Mouse (Mus musculus) yolk sac, embryonic 10.5 days (tissue): Measurements from ENCODE around the gene Slc5a5.

Experiments used
- DNase-seq: peaks from one replicate; pipeline ENCODE4 v3.0.0-alpha.2; 2017; ENCODE audit warnings: low spot score

Gene Slc5a5

GRCm38 (mm10) chr8:70853863-70854262 lies 38.7 kb downstream of the Slc5a5 start:
- no peak for DNase-seq

- DNase-seq = no peak
Observed at GRCm38 (mm10) chr8:70852595-70853231, 39.8 kb downstream of the Slc5a5 start.

GRCm38 (mm10) chr8:70851837-70852236 lies 40.7 kb downstream of the Slc5a5 start:
- DNase-seq = no peak

- no peak for DNase-seq
Observed at GRCm38 (mm10) chr8:70850947-70851346, 41.6 kb downstream of the Slc5a5 start.

- no peak for DNase-seq
Observed at GRCm38 (mm10) chr8:70850132-70850845, 42.3 kb downstream of the Slc5a5 start.

GRCm38 (mm10) chr8:70849333-70849990 lies 43.1 kb downstream of the Slc5a5 start:
- no peak for DNase-seq

GRCm38 (mm10) chr8:70846371-70847154 lies 46.0 kb downstream of the Slc5a5 start:
- DNase-seq = no peak

GRCm38 (mm10) chr8:70845108-70845507 lies 47.4 kb downstream of the Slc5a5 start:
- no peak for DNase-seq

GRCm38 (mm10) chr8:70844523-70844922 lies 48.0 kb downstream of the Slc5a5 start:
- DNase-seq = peak; percentile 80

GRCm38 (mm10) chr8:70843941-70844340 lies 48.6 kb downstream of the Slc5a5 start:
- DNase-seq = no peak

- DNase-seq = no peak
Observed at GRCm38 (mm10) chr8:70843214-70843773, 49.3 kb downstream of the Slc5a5 start.

- DNase-seq = no peak
Observed at GRCm38 (mm10) chr8:70842484-70842883, 50.1 kb downstream of the Slc5a5 start.

GRCm38 (mm10) chr8:70841147-70842072 lies 51.1 kb downstream of the Slc5a5 start:
- DNase-seq = peak; percentile 86

GRCm38 (mm10) chr8:70840590-70840989 lies 52.0 kb downstream of the Slc5a5 start:
- no peak for DNase-seq

- DNase-seq = peak; percentile 100
Observed at GRCm38 (mm10) chr8:70839408-70840351, 52.9 kb downstream of the Slc5a5 start, which contains the start of gene Arrdc2. Gene Arrdc2 (minus strand): TSS chr8:70839720.

GRCm38 (mm10) chr8:70838654-70839407 lies 53.7 kb downstream of the Slc5a5 start:
- DNase-seq = no peak

- no peak for DNase-seq
Observed at GRCm38 (mm10) chr8:70836666-70837065, 55.9 kb downstream of the Slc5a5 start.

- no peak for DNase-seq
Observed at GRCm38 (mm10) chr8:70834071-70834470, 58.5 kb downstream of the Slc5a5 start.

- DNase-seq = no peak
Observed at GRCm38 (mm10) chr8:70833520-70833919, 59.0 kb downstream of the Slc5a5 start.
